Mouse (Mus musculus): Measurements from ENCODE around the gene Pgap2.

The Pgap2 gene

GRCm38 (mm10) chr7:102239591-102239990 is 29.6 kb downstream of the Pgap2 start:
- no peak for DNase-seq (ENCODE audit: low read depth in 2 of 2, low spot score in 2 of 2)

- no peak for DNase-seq (ENCODE audit: low read depth in 2 of 2, low spot score in 2 of 2)
Measured at GRCm38 (mm10) chr7:102242371-102242770, 32.4 kb downstream of the Pgap2 start.

- DNase-seq (ENCODE audit: low read depth in 2 of 2, low spot score in 2 of 2), result no peak
Measured at GRCm38 (mm10) chr7:102242917-102243316, 32.9 kb downstream of the Pgap2 start.

GRCm38 (mm10) chr7:102243870-102244269 is 33.9 kb downstream of the Pgap2 start:
- no peak for DNase-seq (ENCODE audit: low read depth in 2 of 2, low spot score in 2 of 2)

- no peak for DNase-seq (ENCODE audit: low read depth in 2 of 2, low spot score in 2 of 2)
Measured at GRCm38 (mm10) chr7:102244782-102245535, 35.0 kb downstream of the Pgap2 start.

- no peak for DNase-seq (ENCODE audit: low read depth in 2 of 2, low spot score in 2 of 2)
Measured at GRCm38 (mm10) chr7:102245775-102246174, 35.8 kb downstream of the Pgap2 start.

- no peak for DNase-seq (ENCODE audit: low read depth in 2 of 2, low spot score in 2 of 2)
Measured at GRCm38 (mm10) chr7:102246265-102246664, 36.3 kb downstream of the Pgap2 start.

- peak in 1 of 2 experiments; percentile 23 for DNase-seq (ENCODE audit: low read depth in 2 of 2, low spot score in 2 of 2)
Measured at GRCm38 (mm10) chr7:102246956-102247797, 37.2 kb downstream of the Pgap2 start.

- peak; percentile 27 to 43 for DNase-seq (ENCODE audit: low read depth in 2 of 2, low spot score in 2 of 2)
Measured at GRCm38 (mm10) chr7:102248691-102249404, 38.8 kb downstream of the Pgap2 start.

GRCm38 (mm10) chr7:102249531-102249895 is 39.5 kb downstream of the Pgap2 start:
- peak; percentile 58 to 66 for DNase-seq (ENCODE audit: low read depth in 2 of 2, low spot score in 2 of 2)

- DNase-seq (ENCODE audit: low read depth in 2 of 2, low spot score in 2 of 2), result peak; percentile 60 to 61
Measured at GRCm38 (mm10) chr7:102249896-102250630, 40.1 kb downstream of the Pgap2 start.

- DNase-seq (ENCODE audit: low read depth in 2 of 2, low spot score in 2 of 2), result peak; percentile 90 to 94
Measured at GRCm38 (mm10) chr7:102250631-102251214, 40.7 kb downstream of the Pgap2 start.

GRCm38 (mm10) chr7:102253631-102254030 is 43.6 kb downstream of the Pgap2 start:
- DNase-seq (ENCODE audit: low read depth in 2 of 2, low spot score in 2 of 2), result no peak

- no peak for DNase-seq (ENCODE audit: low read depth in 2 of 2, low spot score in 2 of 2)
Measured at GRCm38 (mm10) chr7:102255954-102256353, 45.9 kb downstream of the Pgap2 start, which contains the start of gene Rhog. TSS of gene Rhog (minus strand) at chr7:102256054.

GRCm38 (mm10) chr7:102256636-102257035 is 46.6 kb downstream of the Pgap2 start:
- DNase-seq (ENCODE audit: low read depth in 2 of 2, low spot score in 2 of 2), result no peak

- peak; percentile 78 to 84 for DNase-seq (ENCODE audit: low read depth in 2 of 2, low spot score in 2 of 2)
Measured at GRCm38 (mm10) chr7:102258189-102258588, 48.2 kb downstream of the Pgap2 start.

- DNase-seq (ENCODE audit: low read depth in 2 of 2, low spot score in 2 of 2), result no peak
Measured at GRCm38 (mm10) chr7:102258753-102259152, 48.7 kb downstream of the Pgap2 start.

GRCm38 (mm10) chr7:102259716-102260479 is 49.9 kb downstream of the Pgap2 start:
- no peak for DNase-seq (ENCODE audit: low read depth in 2 of 2, low spot score in 2 of 2)

GRCm38 (mm10) chr7:102260518-102260917 is 50.5 kb downstream of the Pgap2 start:
- DNase-seq (ENCODE audit: low read depth in 2 of 2, low spot score in 2 of 2), result no peak

- DNase-seq (ENCODE audit: low read depth in 2 of 2, low spot score in 2 of 2), result no peak
Measured at GRCm38 (mm10) chr7:102263020-102263419, 53.0 kb downstream of the Pgap2 start.
